ENCODE assay signal across 9 mouse cellular contexts in the genomic region with DNA sequence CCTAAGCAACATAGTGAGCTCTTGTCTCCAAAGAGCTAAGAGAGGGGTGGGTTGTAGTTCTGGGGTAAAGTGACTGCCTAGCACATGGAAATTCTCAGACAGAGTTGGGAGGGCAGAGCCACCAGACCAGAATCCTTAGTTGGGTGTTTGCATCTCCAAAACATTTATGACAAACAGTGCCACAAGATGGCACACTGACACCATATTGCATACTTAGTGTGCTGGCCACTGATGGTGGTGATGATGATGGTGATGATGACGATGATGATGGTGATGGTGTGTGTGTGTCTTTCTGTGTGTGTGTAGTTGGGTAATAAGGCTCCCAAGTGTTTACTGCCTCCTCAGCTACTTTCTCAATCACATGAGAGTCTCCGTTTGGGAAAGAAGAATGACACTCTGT. TPM values are rescaled to one million over a fixed set of nuclear protein-coding genes. Genes with fewer than 3 reads are reported as not detected.
DNase-seq lines count a peak whose midpoint lies in the region; ATAC-seq and TF ChIP-seq lines count a peak whose summit lies in the region.
"Had no signal": no experiment of that assay in that cellular context is flagged by ENCODE, and none has a peak within 500 bp of the region (broad histone marks: within the 10 kb centered on the region; RNA-seq: fewer than 3 reads in every experiment).

No protein-coding gene starts in this region.

- H3K9me3 ChIP-seq in heart, postnatal 0 days (replicated peaks; ENCODE audit: control insufficient read depth, low read length), result no peaks in the 10 kb centered on the region
- H3K9me3 ChIP-seq in lung, postnatal 0 days (ENCODE audit: low read length), result no peaks in the 10 kb centered on the region
- H3K9me3 ChIP-seq: neural tube, embryonic 12.5 days had no signal

- no peak overlapping the region for H3K9ac ChIP-seq in heart, postnatal 0 days (replicated peaks; ENCODE audit: low read depth, low read length)
- no peak overlapping the region for H3K9ac ChIP-seq in lung, postnatal 0 days (replicated peaks; ENCODE audit: low read depth)
- H3K9ac ChIP-seq: neural tube, embryonic 12.5 days had no signal

- H3K36me3 ChIP-seq in heart, postnatal 0 days (replicated peaks; ENCODE audit: control insufficient read depth, insufficient read depth, low read length), result no peaks in the 10 kb centered on the region
- no peaks in the 10 kb centered on the region for H3K36me3 ChIP-seq in lung, postnatal 0 days (ENCODE audit: insufficient read depth, low read length)
- H3K36me3 ChIP-seq: neural tube, embryonic 12.5 days had no signal

- ATAC-seq in heart, postnatal 0 days (ENCODE audit: insufficient read depth, low read depth), result no peak
- no peak for ATAC-seq in lung, postnatal 0 days

- TF ChIP-seq POLR2A in embryonic fibroblast, embryonic 13.5 days (IDR thresholded peaks at IDR 0.05; ENCODE audit: low read depth, low read length), result no peak

- H3K4me2 ChIP-seq in heart, postnatal 0 days (ENCODE audit: low read depth, low read length), result no peak overlapping the region
- H3K4me2 ChIP-seq in lung, postnatal 0 days (replicated peaks; ENCODE audit: low read depth, low read length), result no peak overlapping the region
- H3K4me2 ChIP-seq: neural tube, embryonic 12.5 days had no signal

- TF ChIP-seq CTCF in heart, postnatal 0 days (IDR thresholded peaks at IDR 0.05; ENCODE audit: low read depth), result peak; percentile 54
- TF ChIP-seq CTCF in lung, postnatal 0 days (IDR thresholded peaks at IDR 0.05), result peak; percentile 61
- peak; percentile 9; the same call in 1 of the 2 replicates for TF ChIP-seq CTCF in embryonic fibroblast, embryonic 13.5 days (IDR thresholded peaks at IDR 0.05; ENCODE audit: borderline replicate concordance, insufficient read depth, low read length)

- peak overlapping the region; percentile 82; the same call in 1 of the 2 replicates for H3K27ac ChIP-seq in heart, postnatal 0 days (ENCODE audit: low read depth)
- no peak overlapping the region for H3K27ac ChIP-seq in lung, postnatal 0 days (ENCODE audit: low read length)
- H3K27ac ChIP-seq in embryonic fibroblast, embryonic 13.5 days (ENCODE audit: insufficient read depth, low read length), result no peak overlapping the region
- H3K27ac ChIP-seq: neural tube, embryonic 12.5 days had no signal

- no peak for DNase-seq in heart, postnatal 0 days (ENCODE audit: low spot score)
- DNase-seq in heart, adult 18-20 months, result no peak
- peak; percentile 23 for DNase-seq in lung, postnatal 0 days (ENCODE audit: low spot score)
- DNase-seq in lung, postnatal 14 days, result no peak
- peak; percentile 25 for DNase-seq in NIH3T3 (ENCODE audit: low read depth)
- no peak for DNase-seq in right cerebral cortex, postnatal 25 days
- DNase-seq: thymus, postnatal 14 days had no signal

- H3K4me1 ChIP-seq in heart, postnatal 0 days (ENCODE audit: control insufficient read depth, insufficient read depth), result peaks cover 33% of the 10 kb centered on the region
- H3K4me1 ChIP-seq in lung, postnatal 0 days (ENCODE audit: insufficient read depth, low read depth, low read length), result no peaks in the 10 kb centered on the region
- H3K4me1 ChIP-seq in embryonic fibroblast, embryonic 13.5 days (ENCODE audit: control insufficient read depth, insufficient read depth, low read length), result peaks cover 7% of the 10 kb centered on the region
- H3K4me1 ChIP-seq: neural tube, embryonic 12.5 days had no signal

- H3K4me3 ChIP-seq in heart, postnatal 0 days (ENCODE audit: low read depth, low read length), result no peak overlapping the region
- H3K4me3 ChIP-seq in lung, postnatal 0 days (ENCODE audit: low read depth, low read length), result no peak overlapping the region
- no peak overlapping the region for H3K4me3 ChIP-seq in embryonic fibroblast, embryonic 13.5 days (ENCODE audit: insufficient read depth, low read length)
- H3K4me3 ChIP-seq: neural tube, embryonic 12.5 days had no signal

- no peaks in the 10 kb centered on the region for H3K27me3 ChIP-seq in heart, postnatal 0 days (ENCODE audit: control insufficient read depth, insufficient read depth, low read length)
- H3K27me3 ChIP-seq in lung, postnatal 0 days (replicated peaks; ENCODE audit: insufficient read depth, low read length), result no peaks in the 10 kb centered on the region
- H3K27me3 ChIP-seq: neural tube, embryonic 12.5 days had no signal

- WGBS in heart, postnatal 0 days, result 59% methylated on average over 2 of the region's 2 CpGs
- WGBS in lung, postnatal 0 days, result 62% methylated on average over 2 of the region's 2 CpGs

- TF ChIP-seq EP300 in heart, postnatal 0 days (IDR thresholded peaks at IDR 0.05; ENCODE audit: low read depth), result no peak
- TF ChIP-seq EP300 in lung, postnatal 0 days (IDR thresholded peaks at IDR 0.05), result no peak

RNA-seq across cellular contexts. Expression of gene Cacnb4, which starts 54.0 kb away (rescaled TPM):
- 0.69 and 0.73 TPM in 2 replicates for total RNA-seq in heart, postnatal 0 days (2014; rRNA removed; ENCODE audit: low replicate concordance)
- polyA plus RNA-seq in heart, postnatal 0 days (2015; fragmentation: Nextera tagmentation; extraction: Ambion mirVana), result 0.48 and 0.56 TPM in 2 replicates
- total RNA-seq in heart, adult 18-20 months (2021), result under 1 TPM; 0.27 to 0.28 TPM
- 1.5 and 1.7 TPM in 2 replicates for polyA plus RNA-seq in lung, postnatal 0 days (2015; fragmentation: Nextera tagmentation; extraction: Ambion mirVana)
- 0.28 and 0.93 TPM in 2 replicates for polyA plus RNA-seq in embryonic fibroblast, embryonic 13.5 days (2011; ENCODE audit: insufficient read length, low read depth, missing spikeins)

Comparison
In these comparisons a context has a peak if more than half of its experiments do, and no peak if none do; other contexts are left out.
1. DNase-seq: peak in lung, postnatal 0 days (single experiment) and NIH3T3 (single experiment); none in heart, postnatal 0 days (single experiment), heart, adult 18-20 months (0 of 2), lung, postnatal 14 days (single experiment) and right cerebral cortex, postnatal 25 days (single experiment).
2. CTCF ChIP-seq: peak in every context shown above with its lines; median percentile 61 in lung, postnatal 0 days; 54 in heart, postnatal 0 days; 9 in embryonic fibroblast, embryonic 13.5 days.